ENCODE assay signal across 7 mouse cellular contexts in the genomic region with DNA sequence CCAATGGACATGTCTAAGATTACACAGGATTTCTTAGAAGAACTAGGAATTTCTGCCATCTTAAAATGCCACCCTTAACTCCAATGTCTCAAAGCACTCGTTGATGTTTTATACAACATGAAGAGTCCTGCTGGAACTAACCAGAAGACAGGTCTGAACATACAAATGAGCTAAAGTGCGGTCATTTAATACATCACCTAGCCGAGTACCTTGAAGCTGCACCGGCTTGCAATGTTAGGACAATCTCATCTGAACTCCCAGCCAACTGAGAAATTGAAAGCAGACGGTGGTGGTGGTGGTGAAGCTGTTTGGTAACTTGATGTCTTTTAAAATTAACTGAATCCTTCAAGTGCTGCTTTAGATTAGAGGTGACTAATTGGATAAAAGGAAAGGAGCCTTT. TPM values are rescaled to one million over a fixed set of nuclear protein-coding genes. Genes with fewer than 3 reads are reported as not detected.
DNase-seq lines count a peak whose midpoint lies in the region; ATAC-seq and TF ChIP-seq lines count a peak whose summit lies in the region.

No protein-coding gene starts in this region.

- no peaks in the 10 kb centered on the region for H3K9me3 ChIP-seq in forebrain, embryonic 10.5 days
- no peaks in the 10 kb centered on the region for H3K9me3 ChIP-seq in limb, embryonic 12.5 days
- H3K9me3 ChIP-seq in neural tube, embryonic 15.5 days (replicated peaks): no peaks in the 10 kb centered on the region

- no peak overlapping the region for H3K27ac ChIP-seq in left cerebral cortex, adult 2 months
- H3K27ac ChIP-seq in forebrain, embryonic 10.5 days: no peak overlapping the region
- H3K27ac ChIP-seq in limb, embryonic 12.5 days: no peak overlapping the region
- H3K27ac ChIP-seq in neural tube, embryonic 15.5 days (replicated peaks): no peak overlapping the region

- ATAC-seq in limb, embryonic 12.5 days (ENCODE audit: insufficient number of reproducible peaks, insufficient read depth, low FRiP score, low TSS enrichment, low read depth): no peak
- no peak for ATAC-seq in neural tube, embryonic 15.5 days (ENCODE audit: low FRiP score)

- H3K27me3 ChIP-seq in forebrain, embryonic 10.5 days (ENCODE audit: poor library complexity, severe bottlenecking): peaks cover 36% of the 10 kb centered on the region
- peaks cover 15% of the 10 kb centered on the region for H3K27me3 ChIP-seq in limb, embryonic 12.5 days
- no peaks in the 10 kb centered on the region; the same call in 1 of the 2 replicates for H3K27me3 ChIP-seq in neural tube, embryonic 15.5 days (replicated peaks)

- no peak overlapping the region for H3K9ac ChIP-seq in limb, embryonic 12.5 days (replicated peaks)
- H3K9ac ChIP-seq in neural tube, embryonic 15.5 days (replicated peaks): no peak overlapping the region

- H3K4me3 ChIP-seq in left cerebral cortex, adult 2 months: peak overlapping the region; percentile 97
- peak overlapping the region; percentile 68 for H3K4me3 ChIP-seq in forebrain, embryonic 10.5 days
- peak overlapping the region; percentile 72 for H3K4me3 ChIP-seq in limb, embryonic 12.5 days (replicated peaks)
- H3K4me3 ChIP-seq in neural tube, embryonic 15.5 days (replicated peaks): peak overlapping the region; percentile 66

- H3K4me2 ChIP-seq in limb, embryonic 12.5 days: peak overlapping the region; percentile 97
- peak overlapping the region; percentile 92 for H3K4me2 ChIP-seq in neural tube, embryonic 15.5 days

- no peak for TF ChIP-seq CTCF in left cerebral cortex, adult 2 months (IDR thresholded peaks at IDR 0.05)

- peaks cover 17% of the 10 kb centered on the region for H3K4me1 ChIP-seq in forebrain, embryonic 10.5 days
- peaks cover 9% of the 10 kb centered on the region; the same call in 1 of the 2 replicates for H3K4me1 ChIP-seq in limb, embryonic 12.5 days (replicated peaks)
- peaks cover 7% of the 10 kb centered on the region for H3K4me1 ChIP-seq in neural tube, embryonic 15.5 days

- intact Hi-C loops in left cerebral cortex, adult 2 months (cut with DNase I): no loop called here
- intact Hi-C loops in left cerebral cortex, postnatal 25 days (cut with DNase I): no loop called here

- no peaks in the 10 kb centered on the region for H3K36me3 ChIP-seq in forebrain, embryonic 10.5 days (replicated peaks)
- no peaks in the 10 kb centered on the region for H3K36me3 ChIP-seq in limb, embryonic 12.5 days
- H3K36me3 ChIP-seq in neural tube, embryonic 15.5 days: no peaks in the 10 kb centered on the region

- no peak for DNase-seq in left cerebral cortex, adult 2 months (ENCODE audit: extremely low spot score in 1 of 2, low spot score in 2 of 2)
- DNase-seq in left cerebral cortex, postnatal 25 days (ENCODE audit: low spot score in 2 of 2): no peak
- DNase-seq in forebrain, embryonic 10.5 days (ENCODE audit: extremely low spot score, low spot score): no peak
- DNase-seq in layer of hippocampus, postnatal 14 days (ENCODE audit: low spot score in 2 of 2): no peak
- DNase-seq in cerebellum, postnatal 36 days: no peak

- 43% methylated on average over 5 of the region's 5 CpGs for WGBS in forebrain, embryonic 10.5 days
- 22% methylated on average over 5 of the region's 5 CpGs for WGBS in limb, embryonic 12.5 days
- WGBS in neural tube, embryonic 15.5 days: 64% methylated on average over 5 of the region's 5 CpGs

RNA-seq across cellular contexts. Expression of a gene that starts 0.8 kb away (rescaled TPM):
- total RNA-seq in left cerebral cortex, adult 2 months (2021): 1 to 10 TPM; 7.8 to 8.2 TPM
- total RNA-seq in left cerebral cortex, postnatal 25 days (2021): 1 to 10 TPM; 6.6 to 9.2 TPM
- polyA plus RNA-seq in forebrain, embryonic 10.5 days (2016; fragmentation: Nextera tagmentation; extraction: Ambion mirVana): 2.2 and 2.4 TPM in 2 replicates
- polyA plus RNA-seq in limb, embryonic 12.5 days (2016; fragmentation: Nextera tagmentation; extraction: Ambion mirVana): 1.3 and 1.5 TPM in 2 replicates
- 1.1 and 1.2 TPM in 2 replicates for polyA plus RNA-seq in neural tube, embryonic 15.5 days (2015; fragmentation: Nextera tagmentation; extraction: Ambion mirVana)
- 1 to 10 TPM; 5.4 to 8.0 TPM for total RNA-seq in layer of hippocampus, postnatal 14 days (2021)
